Mouse (Mus musculus) CH12.LX (cell line): ENCODE data around the gene Ccr1l1.

Source experiments
- CHD1 ChIP-seq: IDR thresholded peaks from 2 replicates; pipeline ENCODE4 v1.6.1; 2012; ENCODE audit warnings: low read depth, low read length, improper control_type of control experiment, inconsistent platforms
- CHD2 ChIP-seq: IDR thresholded peaks from 2 replicates; pipeline ENCODE4 v1.6.1; 2011; ENCODE audit warnings: low read length, improper control_type of control experiment
- CTCF ChIP-seq, 2 experiments: IDR thresholded peaks in 1 of 2; conservative IDR thresholded peaks in 1 of 2; 2 replicates each; pipeline ENCODE4 v1.5.1; 2011 to 2012; ENCODE audit warnings: low read depth in 2 of 2, low read length in 2 of 2, improper control_type of control experiment in 1 of 2, inconsistent platforms in 1 of 2, mild to moderate bottlenecking in 1 of 2, moderate library complexity in 1 of 2
- EP300 ChIP-seq: IDR thresholded peaks from 2 replicates; pipeline ENCODE4 v1.6.1; 2011; ENCODE audit warnings: low read length, improper control_type of control experiment
- ETS1 ChIP-seq: conservative IDR thresholded peaks from 2 replicates; pipeline ENCODE4 v1.6.1; 2012; ENCODE audit warnings: low read depth, mild to moderate bottlenecking, inconsistent platforms, low read length, improper control_type of control experiment, moderate library complexity
- HCFC1 ChIP-seq: IDR thresholded peaks from 2 replicates; pipeline ENCODE4 v1.6.1; 2012; ENCODE audit warnings: low read depth, mild to moderate bottlenecking, inconsistent platforms, low read length, improper control_type of control experiment
- KAT2A ChIP-seq: IDR thresholded peaks from 2 replicates; pipeline ENCODE4 v1.6.1; 2012; ENCODE audit warnings: low read length, improper control_type of control experiment, inconsistent platforms; ENCODE audit not compliant: insufficient replicate concordance
- MAFK ChIP-seq: IDR thresholded peaks from 2 replicates; pipeline ENCODE4 v1.6.1; 2011; ENCODE audit warnings: low read length, improper control_type of control experiment; ENCODE audit not compliant: insufficient replicate concordance
- MYC ChIP-seq: IDR thresholded peaks from 2 replicates; pipeline ENCODE4 v1.6.1; 2011; ENCODE audit warnings: low read depth, mild to moderate bottlenecking, improper control_type of control experiment, low read length
- POLR2A ChIP-seq: IDR thresholded peaks from 2 replicates; pipeline ENCODE4 v1.6.1; 2011; ENCODE audit warnings: low read depth, mild to moderate bottlenecking, improper control_type of control experiment, low read length
- RCOR1 ChIP-seq: conservative IDR thresholded peaks from 2 replicates; pipeline ENCODE4 v1.6.1; 2012; ENCODE audit warnings: low read depth, mild to moderate bottlenecking, inconsistent platforms, low read length, improper control_type of control experiment
- SIN3A ChIP-seq: IDR thresholded peaks from 2 replicates; pipeline ENCODE4 v1.6.1; 2012; ENCODE audit warnings: low read length, improper control_type of control experiment, inconsistent platforms
- TBP ChIP-seq: conservative IDR thresholded peaks from 2 replicates; pipeline ENCODE4 v1.6.1; 2011; ENCODE audit warnings: low read depth, low read length, improper control_type of control experiment
- USF2 ChIP-seq: conservative IDR thresholded peaks from 2 replicates; pipeline ENCODE4 v1.6.1; 2011; ENCODE audit warnings: low read depth, low read length, improper control_type of control experiment

DNA sequence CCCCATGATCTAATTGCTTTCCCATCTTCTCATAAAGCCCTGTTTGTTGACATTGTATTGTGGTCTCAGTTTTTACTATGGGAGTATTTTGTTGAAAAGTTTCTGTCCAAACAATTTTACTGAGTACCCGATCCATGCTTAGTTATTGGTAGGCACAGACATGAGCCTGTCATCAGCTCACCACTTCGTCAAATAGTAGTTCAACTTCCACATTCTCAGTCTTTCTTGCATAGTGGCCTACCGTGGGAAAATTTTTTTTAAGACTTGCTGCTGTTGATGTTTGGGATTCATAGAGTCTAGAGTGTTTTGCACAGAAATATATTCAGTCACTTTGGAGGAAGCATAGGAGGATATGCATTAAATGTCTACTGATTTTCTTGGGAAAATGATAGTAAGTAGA lies 35.1 kb upstream of the Ccr1l1 start:
- TF ChIP-seq CTCF (conservative IDR thresholded peaks at IDR 0.05 in 1 of 2, IDR thresholded peaks at IDR 0.05 in 1 of 2; ENCODE audit: low read depth in 2 of 2, low read length in 2 of 2), result no peak
- TF ChIP-seq ETS1, result no peak
- no peak for TF ChIP-seq POLR2A
- TF ChIP-seq EP300, result no peak
- TF ChIP-seq HCFC1, result no peak
- no peak for TF ChIP-seq SIN3A
- no peak for TF ChIP-seq TBP
- TF ChIP-seq MYC, result no peak
- no peak for TF ChIP-seq USF2
- no peak for TF ChIP-seq MAFK
- no peak for TF ChIP-seq CHD2
- no peak for TF ChIP-seq CHD1
- no peak for TF ChIP-seq KAT2A
- no peak for TF ChIP-seq RCOR1
